Mouse (Mus musculus): ENCODE measurements around the gene Cdpf1.

Gene Cdpf1

GRCm38 (mm10) chr15:85765022-85765421 is 46.5 kb downstream of the Cdpf1 start:
- no peak for DNase-seq (ENCODE audit: low spot score)

GRCm38 (mm10) chr15:85762761-85763160 is 48.7 kb downstream of the Cdpf1 start:
- DNase-seq (ENCODE audit: low spot score): no peak

- DNase-seq (ENCODE audit: low spot score): no peak
Observed at GRCm38 (mm10) chr15:85757768-85758167, 53.7 kb downstream of the Cdpf1 start.
